Mouse (Mus musculus) midbrain, embryonic 11.5 days (tissue): ENCODE results near the gene Bcl2l14. TPM values are rescaled to one million over a fixed set of nuclear protein-coding genes. Genes with fewer than 3 reads are reported as not detected.

Experiments
- ATAC-seq: fragments of 200-750 bp; cut with Nextera tagmentation; 2 replicates; pipeline ENCODE4 v1.8.0; 2017; ENCODE audit warnings: moderate TSS enrichment, moderate library complexity; ENCODE audit not compliant: low FRiP score
- DNase-seq: peaks from one replicate; pipeline ENCODE4 v3.0.0; 2015; ENCODE audit warnings: low spot score; ENCODE audit errors: missing footprints
- H3K27ac ChIP-seq: fragments of 300-500 bp; sonication (generic); 2 replicates; pipeline ENCODE4 v1.5.1; 2014; ENCODE audit warnings: low read depth, low read length
- H3K27me3 ChIP-seq: fragments of 300-500 bp; sonication (generic); 2 replicates; pipeline ENCODE4 v1.6.1; 2014; ENCODE audit warnings: mild to moderate bottlenecking, low read length, moderate library complexity, mixed read lengths; ENCODE audit not compliant: control insufficient read depth, insufficient read depth
- H3K36me3 ChIP-seq: fragments of 300-500 bp; sonication (generic); 2 replicates; pipeline ENCODE4 v1.6.1; 2014; ENCODE audit warnings: mild to moderate bottlenecking, low read length, moderate library complexity, mixed read lengths; ENCODE audit not compliant: control insufficient read depth, insufficient read depth
- H3K4me1 ChIP-seq: fragments of 300-500 bp; sonication (generic); 2 replicates; pipeline ENCODE4 v1.6.1; 2014; ENCODE audit warnings: low read length; ENCODE audit not compliant: control insufficient read depth, insufficient read depth
- H3K4me2 ChIP-seq: fragments of 300-500 bp; sonication (generic); 2 replicates; pipeline ENCODE4 v1.6.1; 2014; ENCODE audit warnings: mild to moderate bottlenecking, moderate library complexity
- H3K4me3 ChIP-seq: fragments of 300-500 bp; sonication (generic); 2 replicates; pipeline ENCODE4 v1.5.1; 2014; ENCODE audit warnings: low read depth, low read length
- H3K9ac ChIP-seq: fragments of 300-500 bp; sonication (generic); 2 replicates; pipeline ENCODE4 v1.6.1; 2014; ENCODE audit warnings: low read length
- H3K9me3 ChIP-seq: fragments of 300-500 bp; sonication (generic); 2 replicates; pipeline ENCODE4 v1.6.1; 2016; ENCODE audit warnings: low read length; ENCODE audit not compliant: control insufficient read depth
- WGBS: fragments of 180-500 bp; shearing (Covaris S2); extraction: QIAGEN DNeasy Blood & Tissue Kit; methylation state at CpG from one replicate; pipeline ENCODE4 v1.1.7; 2014; 5-methylcytosine and 5-hydroxymethylcytosine counted together
- polyA plus RNA-seq: library from polyadenylated mRNA; unstranded; fragments of >200 nt; fragmentation: Nextera tagmentation; extraction: Ambion mirVana; gene quantifications from 2 replicates; pipeline ENCODE4 v1.2.1, GENCODE M21; 2014

The Bcl2l14 gene
- polyA plus RNA-seq, 1 experiment from 2014 or later: not detected

- no peak overlapping the region for H3K4me2 ChIP-seq
- no peaks in the 10 kb centered on the region for H3K9me3 ChIP-seq
- DNase-seq (no peak), ATAC-seq (no peak)
- no peak overlapping the region for H3K4me3 ChIP-seq
- peaks cover 4% of the 10 kb centered on the region; the same call in 1 of the 2 replicates for H3K36me3 ChIP-seq
- no peaks in the 10 kb centered on the region for H3K4me1 ChIP-seq
- WGBS: 91% methylated on average over 7 of the region's 7 CpGs
- H3K27me3 ChIP-seq: no peaks in the 10 kb centered on the region
- no peak overlapping the region for H3K27ac ChIP-seq
- H3K9ac ChIP-seq: no peak overlapping the region
Observed at GRCm38 (mm10) chr6:134473143-134473561, 77.0 kb downstream of the Bcl2l14 start.

- DNase-seq (no peak), ATAC-seq (no peak)
- WGBS: 95% methylated on average over 10 of the region's 10 CpGs
- H3K9me3 ChIP-seq: no peaks in the 10 kb centered on the region
- no peaks in the 10 kb centered on the region for H3K4me1 ChIP-seq
- no peak overlapping the region for H3K4me2 ChIP-seq
- H3K9ac ChIP-seq: no peak overlapping the region
- H3K27ac ChIP-seq: no peak overlapping the region
- no peaks in the 10 kb centered on the region for H3K27me3 ChIP-seq
- no peak overlapping the region for H3K4me3 ChIP-seq
- peaks cover 9% of the 10 kb centered on the region; the same call in 1 of the 2 replicates for H3K36me3 ChIP-seq
Observed at GRCm38 (mm10) chr6:134479481-134479880, 83.4 kb downstream of the Bcl2l14 start.

- Histone ChIP-seq H3K36me3 (peaks cover 12% of the 10 kb centered on the region), H3K4me1 (no peaks in the 10 kb centered on the region), H3K27me3 (no peaks in the 10 kb centered on the region), H3K4me2 (no peak overlapping the region), H3K4me3 (no peak overlapping the region), H3K27ac (no peak overlapping the region), H3K9ac (no peak overlapping the region), H3K9me3 (no peaks in the 10 kb centered on the region)
- DNase-seq (no peak), ATAC-seq (no peak)
- 93% methylated on average over 9 of the region's 9 CpGs for WGBS
Observed at GRCm38 (mm10) chr6:134486318-134486717, 90.2 kb downstream of the Bcl2l14 start.

Other genes starting within 250 kb of the Bcl2l14 start
- 25.0 and 27.5 TPM in 2 replicates for gene Lrp6, start 170.6 kb downstream of the Bcl2l14 start, polyA plus RNA-seq
- gene Mansc1, start 236.2 kb downstream of the Bcl2l14 start, polyA plus RNA-seq: 0.87 and 1.3 TPM in 2 replicates
- 26.4 and 28.3 TPM in 2 replicates for gene Borcs5, start 243.2 kb downstream of the Bcl2l14 start, polyA plus RNA-seq